Mouse (Mus musculus) left cerebral cortex, adult 6 months (tissue): ENCODE results near the gene 4933415F23Rik. TPM values are rescaled to one million over a fixed set of nuclear protein-coding genes. Genes with fewer than 3 reads are reported as not detected.

ENCODE experiments used
- long read RNA-seq, 2 experiments: library from polyadenylated mRNA; unstranded; transcript quantifications; one replicate each; pipeline ENCODE4 v2.0.0; 2019 to 2020
- polyA plus RNA-seq: library from polyadenylated mRNA; unstranded; fragments of <200 nt; fragmentation: Nextera tagmentation; gene quantifications from 2 replicates; pipeline ENCODE4 v1.2.3, GENCODE M21; 2021

4933415F23Rik gene
- polyA plus RNA-seq = not detected in 2 replicates
- long read RNA-seq, experiment 1 = 0 reads
- long read RNA-seq, experiment 2 = 0 reads

GRCm38 (mm10) chr1:23102021-23102420, at the start of gene 4933415F23Rik:
Gene 4933415F23Rik (minus strand): TSS chr1:23102253.

